Mouse (Mus musculus) urinary bladder, postnatal 10 days (tissue): Measurements from ENCODE around the gene Gm20388.
A peak's percentile ranks its signal among the peaks of the same experiment; 100 is the strongest.
"Not testable (repeated sequence)": the region's sequence is repeated elsewhere in the genome, so short reads cannot be mapped to it uniquely, and the experiment has no call there.

Experiments used
- DNase-seq: peaks from one replicate; pipeline ENCODE4 v3.0.0; 2022; ENCODE audit warnings: low spot score

Gm20388 gene

DNA sequence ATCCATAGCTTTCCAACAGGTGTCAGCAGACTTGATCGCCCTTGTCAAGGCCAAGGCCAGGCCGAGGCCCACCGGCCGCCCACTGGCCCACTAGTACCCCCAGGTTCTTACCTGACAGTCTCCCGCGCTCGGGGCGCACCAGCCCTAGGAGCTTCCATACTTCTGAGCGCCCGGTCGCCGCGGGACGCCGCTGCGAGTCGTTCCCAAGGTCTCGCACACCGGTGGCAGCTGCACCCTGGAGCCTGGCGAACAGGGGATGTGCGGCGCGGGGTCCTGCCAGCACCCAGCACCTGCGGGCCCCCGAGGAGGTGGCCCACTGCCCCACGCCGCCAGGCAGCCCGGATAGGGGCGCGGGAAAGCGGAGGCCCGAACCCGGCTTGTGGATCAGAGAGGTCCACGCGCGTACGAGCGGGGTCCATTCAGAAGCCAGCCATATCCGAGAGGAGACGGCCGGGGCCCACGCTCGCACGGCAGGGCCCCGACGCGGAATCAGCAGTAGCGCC lies 4071.7 kb downstream of the Gm20388 start:
- DNase-seq: no peak

GRCm38 (mm10) chr8:123982826-123983400 lies 4072.3 kb downstream of the Gm20388 start, which contains the start of gene Abcb10:
TSS of gene Abcb10 (minus strand) at chr8:123983122.
- peak; percentile 50 for DNase-seq

GRCm38 (mm10) chr8:123988605-123989038 lies 4078.0 kb downstream of the Gm20388 start:
- DNase-seq: no peak

- DNase-seq: no peak
These were observed 4078.5 kb downstream of the Gm20388 start for GRCm38 (mm10) chr8:123989128-123989527.

GRCm38 (mm10) chr8:123990277-123991049 lies 4079.8 kb downstream of the Gm20388 start:
- DNase-seq: no peak

- DNase-seq: no peak
These were observed 4081.9 kb downstream of the Gm20388 start for GRCm38 (mm10) chr8:123992587-123992986.

DNA sequence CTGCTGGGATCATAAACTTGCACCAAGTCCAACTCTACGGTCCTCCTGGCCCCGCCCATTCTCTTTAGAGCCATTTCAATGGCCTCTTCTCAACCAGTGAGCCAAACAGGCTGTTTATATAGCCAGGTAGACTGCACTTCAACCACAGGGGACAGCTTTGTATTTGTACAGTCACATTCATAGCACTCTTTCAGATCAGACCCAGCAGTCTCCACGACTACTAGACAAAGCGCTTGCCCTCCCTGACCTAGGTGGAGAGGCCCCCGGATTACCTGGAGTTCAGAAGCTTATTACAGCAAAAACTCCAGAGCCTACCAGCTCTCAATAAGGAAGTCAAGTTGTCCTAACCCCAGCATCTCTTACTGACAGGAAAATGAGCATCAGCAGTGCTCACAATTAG lies 4083.0 kb downstream of the Gm20388 start:
- no peak for DNase-seq

GRCm38 (mm10) chr8:123993997-123994396 lies 4083.4 kb downstream of the Gm20388 start:
- DNase-seq: no peak

DNA sequence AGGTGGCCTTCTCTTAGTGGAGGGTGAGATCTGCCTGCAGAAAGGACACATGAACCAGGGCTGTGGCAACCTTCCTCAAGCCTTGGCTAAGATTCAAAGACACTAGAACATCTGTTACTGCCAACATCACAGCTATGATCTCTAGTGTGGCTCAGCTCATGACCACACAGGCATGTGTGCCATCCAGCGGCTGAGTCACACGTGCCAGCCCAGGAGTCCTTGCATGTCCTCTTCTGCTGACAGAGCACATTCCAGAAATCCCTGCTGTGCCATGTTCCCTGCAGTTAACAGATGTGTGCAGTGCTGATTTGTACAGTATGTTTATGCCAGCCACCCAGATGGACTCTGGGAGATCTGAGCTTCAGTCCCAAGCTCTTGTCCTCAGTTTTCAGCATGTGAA lies 4088.9 kb downstream of the Gm20388 start:
- DNase-seq: no peak

DNA sequence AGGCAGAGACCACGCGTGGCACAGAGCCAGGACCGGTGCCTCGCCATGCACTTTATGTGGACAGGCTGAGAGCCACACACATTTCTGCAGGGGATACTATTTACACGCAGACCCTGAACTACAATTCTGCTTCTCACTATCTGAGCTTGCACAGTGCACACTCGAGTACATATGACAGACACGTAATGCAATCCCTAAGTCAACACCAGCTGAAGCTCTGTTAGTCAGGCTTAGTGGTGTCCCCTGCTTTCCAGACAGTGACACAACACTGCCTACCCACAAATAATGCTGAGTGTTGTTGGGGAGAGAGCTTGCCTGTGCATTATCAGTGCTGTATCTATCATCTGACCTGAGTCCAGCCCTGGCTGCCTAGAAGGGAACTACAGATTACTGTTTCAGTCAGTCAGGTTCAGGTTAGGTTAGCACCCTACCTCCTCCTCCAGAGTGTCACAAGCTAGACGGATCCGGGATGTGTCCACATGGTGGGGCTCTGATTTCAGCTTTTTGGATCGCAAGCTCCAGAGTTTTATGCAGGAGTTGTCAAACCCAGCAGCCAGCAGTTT lies 4092.0 kb downstream of the Gm20388 start:
- no peak for DNase-seq

GRCm38 (mm10) chr8:124007829-124008228 lies 4097.2 kb downstream of the Gm20388 start:
- DNase-seq: no peak

GRCm38 (mm10) chr8:124011580-124011979 lies 4100.9 kb downstream of the Gm20388 start:
- no peak for DNase-seq

DNA sequence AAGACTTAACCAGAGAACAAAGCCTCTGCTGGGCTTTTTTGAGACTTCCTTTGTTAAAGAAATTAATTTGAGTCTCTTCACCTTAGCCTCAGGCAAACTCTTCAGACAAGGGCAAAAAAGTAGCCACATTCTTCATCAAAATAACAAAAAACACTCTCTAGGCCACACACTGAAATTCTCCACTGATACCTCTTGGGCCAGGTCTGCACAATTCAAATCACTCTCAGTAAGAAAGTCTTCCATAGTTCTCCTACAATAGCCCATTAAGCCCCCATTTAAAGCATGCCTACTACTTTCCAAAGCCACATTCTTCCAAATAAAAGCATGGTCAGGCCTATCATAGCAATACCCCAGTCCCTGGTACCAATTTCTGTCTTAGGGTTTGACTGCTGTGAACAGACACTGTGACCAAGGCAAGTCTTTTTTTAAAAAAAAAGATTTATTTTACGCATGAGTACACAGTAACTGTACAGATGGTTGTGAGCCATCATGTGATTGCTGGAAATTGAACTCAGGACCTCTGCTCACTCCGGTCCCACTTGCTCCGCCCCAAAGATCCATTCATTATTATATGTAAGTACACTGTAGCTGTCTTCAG lies 4101.4 kb downstream of the Gm20388 start:
- DNase-seq: no peak

GRCm38 (mm10) chr8:124014299-124014698 lies 4103.7 kb downstream of the Gm20388 start:
- not testable (repeated sequence) for DNase-seq

DNA sequence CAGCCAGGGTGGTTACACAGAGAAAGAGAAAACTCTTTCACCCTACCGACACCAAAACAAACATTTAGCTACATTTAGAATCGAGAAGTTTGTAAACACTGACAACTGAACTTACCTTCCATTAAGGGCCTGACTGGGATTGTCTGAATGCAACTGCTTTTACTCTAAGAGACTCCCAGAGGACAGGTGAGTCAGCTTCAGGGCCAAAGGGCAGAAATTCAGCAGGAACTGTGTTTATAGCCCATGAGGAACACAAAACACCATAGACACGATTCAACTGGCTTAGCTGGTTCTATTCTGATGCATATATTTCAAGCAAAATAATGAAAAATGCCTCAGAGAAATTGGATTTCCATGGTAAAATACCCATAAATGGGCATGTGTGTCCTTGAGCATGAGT lies 4104.1 kb downstream of the Gm20388 start:
- DNase-seq: no peak

GRCm38 (mm10) chr8:124019782-124020181 lies 4109.1 kb downstream of the Gm20388 start:
- no peak for DNase-seq

DNA sequence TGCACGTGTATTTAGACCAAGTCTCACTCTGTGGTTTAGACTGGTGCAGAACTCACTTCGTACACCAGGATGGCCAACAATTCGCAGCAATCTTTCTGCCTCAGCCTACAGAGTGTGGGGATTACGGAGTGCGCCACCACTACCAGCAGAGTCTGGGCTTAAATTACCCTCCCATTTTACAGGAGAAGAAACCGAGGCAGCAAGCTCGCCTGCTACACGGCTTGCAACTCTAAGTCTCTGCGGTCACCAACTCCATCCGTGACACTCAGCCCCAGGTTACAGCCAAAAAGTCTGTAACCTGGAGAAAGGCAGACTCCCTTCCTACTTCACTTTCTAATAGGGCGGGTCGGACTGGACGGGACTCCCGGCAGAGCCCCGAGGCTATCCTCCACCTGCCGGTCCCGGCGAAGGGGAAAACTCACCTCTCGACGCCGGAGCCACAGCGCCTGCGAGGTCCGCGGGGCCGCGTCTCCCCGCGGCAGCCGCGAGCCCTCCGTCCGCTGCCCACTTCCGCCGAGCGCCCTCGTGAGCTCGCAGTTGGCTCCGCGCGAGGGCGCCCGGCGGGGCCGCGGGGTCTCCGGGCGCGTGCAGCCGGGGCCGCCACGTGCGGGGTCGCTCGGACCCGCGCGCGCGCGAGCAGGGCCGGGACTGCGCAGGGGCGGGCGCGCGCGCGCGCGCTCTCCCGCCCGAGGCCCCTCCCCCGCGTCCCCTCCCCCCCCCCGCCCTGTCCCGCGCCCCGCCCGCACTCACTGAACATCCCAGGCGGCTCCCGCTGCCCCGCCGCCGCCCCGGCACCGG lies 4110.0 kb downstream of the Gm20388 start:
- DNase-seq: no peak

DNA sequence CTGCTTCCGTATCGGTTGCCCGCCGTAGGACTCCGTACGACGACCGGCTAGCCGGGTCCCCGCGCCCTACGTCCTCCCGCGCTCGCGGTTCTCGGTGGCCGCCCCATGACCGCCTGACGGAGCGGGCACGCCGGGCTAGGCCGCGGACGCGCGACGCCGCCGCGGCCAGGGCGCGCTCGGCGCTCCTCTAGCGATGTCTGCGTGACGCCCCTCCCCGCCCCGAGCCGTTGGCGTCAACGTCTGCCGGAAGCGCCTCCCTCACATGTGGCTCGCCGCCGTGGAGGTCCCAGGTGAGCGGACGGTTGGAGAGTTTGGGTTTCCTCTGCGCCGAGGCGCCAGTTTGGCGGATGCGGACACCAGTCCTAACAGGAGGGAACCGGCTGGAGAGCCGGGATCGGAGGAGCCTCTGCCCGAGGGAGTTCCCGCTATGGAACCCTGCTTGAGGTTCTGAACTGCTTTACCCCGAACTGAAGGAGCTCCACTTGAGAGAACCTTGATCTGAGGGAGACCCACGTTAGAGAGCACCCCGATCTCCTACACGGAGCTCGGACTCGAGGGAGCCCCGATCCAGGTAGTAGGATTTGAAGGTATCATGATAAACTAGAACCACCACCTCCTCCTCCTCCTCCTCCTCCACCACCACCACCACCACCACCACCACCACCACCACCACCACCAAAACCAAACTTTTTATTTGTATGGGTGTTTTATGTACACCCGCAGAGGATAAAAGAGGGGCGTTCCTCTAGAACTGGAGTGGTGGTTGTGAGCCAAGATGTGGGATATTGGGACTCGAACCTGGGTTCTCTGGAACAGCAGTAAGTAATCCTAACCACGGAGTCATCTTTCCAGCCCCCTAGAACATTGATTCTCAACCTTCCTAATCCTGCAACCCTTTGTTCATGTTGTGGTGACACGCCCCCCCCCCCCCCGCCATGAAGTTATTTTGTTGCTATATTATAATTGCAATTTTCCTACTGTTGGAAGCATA lies 4110.9 kb downstream of the Gm20388 start, which contains the start of the genes Taf5l and Urb2:
TSS of gene Taf5l (minus strand) at position 161 of the 991 bp plus-strand sequence.
TSS of gene Urb2 (plus strand) at position 272 of the 991 bp plus-strand sequence.
- peak; percentile 77 for DNase-seq

- DNase-seq: not testable (repeated sequence)
These were observed 4115.6 kb downstream of the Gm20388 start for GRCm38 (mm10) chr8:124026265-124026664.

GRCm38 (mm10) chr8:124027831-124028230 lies 4117.2 kb downstream of the Gm20388 start:
- no peak for DNase-seq
